Mouse (Mus musculus) stomach, postnatal 0 days (tissue): ENCODE measurements at regions not wholly inside any gene's neighbourhood (a gene's known extent, or its start where the extent isn't known, plus 50 kb on each side); places are given as distances from the start of the nearest gene placed in this dataset.

Experiments used
- CTCF ChIP-seq: IDR thresholded peaks from 2 replicates; pipeline ENCODE4 v1.5.1; 2016; ENCODE audit warnings: antibody characterized with exemption, low read depth, mild to moderate bottlenecking, moderate library complexity
- EP300 ChIP-seq: optimal IDR thresholded peaks from 2 replicates; pipeline ENCODE3; 2016; ENCODE audit warnings: antibody characterized with exemption

GRCm38 (mm10) chr10:9092237-9092885, 206.5 kb upstream of the Sash1 start:
- TF ChIP-seq CTCF (no peak), EP300 (no peak)
